Mouse (Mus musculus) small intestine, adult 2 months (tissue): ENCODE measurements around the gene Mapk8. TPM values are rescaled to one million over a fixed set of nuclear protein-coding genes. Genes with fewer than 3 reads are reported as not detected.

Source experiments
- H3K27ac ChIP-seq: fragments of 200-500 bp; 2 replicates; pipeline ENCODE4 v1.5.1; 2012; ENCODE audit warnings: low read depth, low read length, control low read depth, inconsistent platforms; ENCODE audit not compliant: insufficient read depth
- H3K27me3 ChIP-seq: fragments of 200-500 bp; 2 replicates; pipeline ENCODE4 v1.6.1; 2012; ENCODE audit warnings: mild to moderate bottlenecking, moderate library complexity, low read length, inconsistent platforms; ENCODE audit not compliant: control insufficient read depth, insufficient read depth
- H3K36me3 ChIP-seq: fragments of 200-500 bp; 2 replicates; pipeline ENCODE4 v1.6.1; 2012; ENCODE audit warnings: mild to moderate bottlenecking, low read length, control low read depth, inconsistent platforms; ENCODE audit not compliant: control insufficient read depth, insufficient read depth
- H3K4me1 ChIP-seq: fragments of 200-500 bp; 2 replicates; pipeline ENCODE4 v1.6.1; 2012; ENCODE audit warnings: low read length, inconsistent platforms, mixed read lengths; ENCODE audit not compliant: control insufficient read depth, insufficient read depth, insufficient read length
- H3K4me3 ChIP-seq: fragments of 200-500 bp; 2 replicates; pipeline ENCODE4 v1.5.1; 2012; ENCODE audit warnings: low read depth, mild to moderate bottlenecking, control low read depth, inconsistent platforms, low read length, moderate library complexity
- CTCF ChIP-seq: fragments of 200-500 bp; IDR thresholded peaks from 2 replicates; pipeline ENCODE4 v1.5.1; 2012; ENCODE audit warnings: low read depth, mild to moderate bottlenecking, control low read depth, inconsistent platforms, low read length, moderate library complexity, mixed read lengths; ENCODE audit not compliant: insufficient replicate concordance, insufficient read length; ENCODE audit errors: extremely low read depth
- POLR2A ChIP-seq: fragments of 200-500 bp; IDR thresholded peaks from 2 replicates; pipeline ENCODE4 v1.6.1; 2012; ENCODE audit warnings: low read depth, mild to moderate bottlenecking, control low read depth, inconsistent platforms, low read length, moderate library complexity
- WGBS: fragments of 180-500 bp; shearing (Covaris S2); methylation state at CpG from one replicate; pipeline ENCODE4 v1.1.7; 2018; 5-methylcytosine and 5-hydroxymethylcytosine counted together
- polyA plus RNA-seq: library from polyadenylated mRNA; depleted of rRNA; stranded (reverse); fragments of >200 nt; gene quantifications from 2 replicates; pipeline ENCODE4 v1.2.3, GENCODE M21; 2012

Gene Mapk8
- polyA plus RNA-seq, 1 experiment: 11.8 TPM

DNA sequence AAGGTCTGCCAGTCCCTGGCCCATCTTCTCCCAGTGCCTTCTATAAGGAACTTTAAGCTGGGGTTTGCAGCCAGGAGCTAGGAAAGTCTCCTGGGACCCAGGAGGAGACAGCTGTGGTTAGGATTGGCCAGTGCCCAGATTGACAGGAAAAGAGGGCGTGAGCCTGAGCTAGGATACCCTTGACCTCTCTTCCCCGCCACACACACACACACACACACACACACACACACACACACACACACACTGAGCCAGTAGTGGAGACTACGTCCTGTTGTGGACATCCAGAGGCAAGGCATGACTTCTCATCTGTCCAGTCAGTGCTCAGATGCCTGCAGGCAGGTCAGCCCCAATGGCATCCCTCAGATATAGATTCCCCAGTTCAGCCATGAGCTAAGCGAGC lies 85.4 kb downstream of the Mapk8 start:
- TF ChIP-seq POLR2A (no peak), CTCF (no peak)
- no peak overlapping the region for H3K27ac ChIP-seq
- no peaks in the 10 kb centered on the region for H3K27me3 ChIP-seq
- H3K36me3 ChIP-seq: no peaks in the 10 kb centered on the region
- H3K4me3 ChIP-seq: no peak overlapping the region
- no peaks in the 10 kb centered on the region for H3K4me1 ChIP-seq
- 47% methylated on average over 2 of the region's 4 CpGs for WGBS

DNA sequence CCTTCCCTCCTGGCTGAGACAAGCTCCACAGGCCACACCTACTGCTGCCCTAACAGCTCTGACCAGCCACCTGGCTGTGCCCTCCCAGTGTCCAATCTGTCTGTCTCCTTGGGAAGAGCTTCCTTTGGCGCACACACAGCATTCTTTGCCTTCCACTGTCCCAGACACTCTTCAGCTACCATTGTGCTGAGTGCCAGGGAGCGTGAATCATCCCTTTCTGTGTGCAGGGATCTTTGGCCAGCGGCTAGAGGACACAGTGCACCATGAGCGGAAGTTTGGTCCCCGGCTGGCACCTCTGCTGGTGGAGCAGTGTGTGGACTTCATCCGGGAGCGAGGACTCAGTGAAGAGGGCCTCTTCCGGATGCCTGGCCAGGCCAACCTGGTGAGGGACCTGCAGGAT lies 88.1 kb downstream of the Mapk8 start:
- TF ChIP-seq CTCF (no peak), POLR2A (no peak)
- Histone ChIP-seq H3K36me3 (no peaks in the 10 kb centered on the region), H3K27ac (no peak overlapping the region), H3K27me3 (no peaks in the 10 kb centered on the region), H3K4me1 (no peaks in the 10 kb centered on the region), H3K4me3 (no peak overlapping the region)
- 76% methylated on average over 8 of the region's 8 CpGs for WGBS

- H3K27ac ChIP-seq: no peak overlapping the region
- H3K4me3 ChIP-seq: no peak overlapping the region
- no peak for TF ChIP-seq POLR2A
- no peak for TF ChIP-seq CTCF
- H3K4me1 ChIP-seq: no peaks in the 10 kb centered on the region
- no peaks in the 10 kb centered on the region for H3K27me3 ChIP-seq
- H3K36me3 ChIP-seq: no peaks in the 10 kb centered on the region
- WGBS: 56% methylated on average over 12 of the region's 12 CpGs
Measured at GRCm38 (mm10) chr14:33357600-33358368, 89.2 kb downstream of the Mapk8 start.

DNA sequence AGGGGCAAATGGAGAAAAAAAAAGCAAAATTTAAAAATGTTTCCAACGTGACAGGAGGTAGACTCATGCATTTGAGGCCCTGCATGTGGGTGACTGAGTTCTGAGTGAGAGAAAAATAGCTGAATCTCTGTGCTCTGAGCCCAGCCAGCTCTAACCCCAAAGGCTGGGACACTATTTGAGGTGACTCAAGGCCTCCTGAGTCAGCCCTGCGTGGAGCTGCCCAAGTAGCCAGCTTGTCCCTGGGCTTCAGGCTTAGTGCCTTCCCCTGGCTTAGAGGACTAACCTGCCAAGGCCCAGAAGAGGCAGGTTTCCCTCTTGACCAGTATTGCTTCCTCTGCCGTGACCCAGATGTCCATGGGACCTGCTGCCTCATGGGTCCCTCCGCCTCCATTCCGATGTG lies 91.7 kb downstream of the Mapk8 start:
- H3K4me3 ChIP-seq: no peak overlapping the region
- H3K27ac ChIP-seq: no peak overlapping the region
- no peaks in the 10 kb centered on the region for H3K36me3 ChIP-seq
- H3K27me3 ChIP-seq: peaks cover 8% of the 10 kb centered on the region
- 80% methylated on average over 5 of the region's 5 CpGs for WGBS
- no peaks in the 10 kb centered on the region for H3K4me1 ChIP-seq
- no peak for TF ChIP-seq POLR2A
- TF ChIP-seq CTCF: no peak

- Histone ChIP-seq H3K4me3 (no peak overlapping the region), H3K4me1 (no peaks in the 10 kb centered on the region), H3K27ac (no peak overlapping the region), H3K36me3 (no peaks in the 10 kb centered on the region), H3K27me3 (peaks cover 8% of the 10 kb centered on the region)
- TF ChIP-seq CTCF (no peak), POLR2A (no peak)
- 73% methylated on average over 6 of the region's 6 CpGs for WGBS
Measured at GRCm38 (mm10) chr14:33352890-33353289, 94.1 kb downstream of the Mapk8 start.

DNA sequence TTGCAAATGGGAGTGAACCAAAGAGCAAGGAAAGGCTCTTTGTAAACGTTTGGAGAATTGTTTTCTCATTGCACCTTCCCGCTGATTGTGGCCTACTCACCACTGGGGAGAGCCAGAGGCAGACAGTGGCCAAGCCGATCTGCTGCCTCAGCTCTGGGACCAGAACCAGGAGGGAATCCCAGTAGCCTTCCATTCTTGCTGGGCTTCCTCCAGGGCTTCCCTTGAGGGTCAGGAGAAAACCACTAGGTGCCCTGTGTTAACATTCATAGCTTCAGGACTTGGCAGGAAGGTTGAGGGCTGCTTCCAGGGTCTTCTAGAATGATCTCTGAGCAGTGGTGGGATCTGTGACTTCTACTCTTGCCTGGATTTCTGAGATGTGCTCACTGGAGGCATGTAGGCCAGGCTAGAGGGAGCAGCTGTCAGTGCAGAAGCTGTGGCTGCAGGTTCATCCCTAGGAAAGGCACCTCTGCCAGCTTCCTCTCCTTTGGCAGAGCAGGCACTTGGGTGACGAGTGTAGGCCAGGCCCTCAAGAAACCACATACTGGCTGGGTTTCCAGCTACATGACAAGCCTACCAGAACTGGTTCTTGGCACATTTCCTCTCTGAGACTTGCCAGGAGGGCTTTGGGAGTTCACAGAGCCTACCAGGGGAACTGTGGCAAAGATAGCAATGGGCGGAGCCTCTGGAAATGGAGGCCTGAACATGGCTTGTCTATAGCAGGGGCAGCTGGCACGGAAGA lies 94.8 kb downstream of the Mapk8 start:
- Histone ChIP-seq H3K27me3 (peaks cover 8% of the 10 kb centered on the region), H3K4me1 (no peaks in the 10 kb centered on the region), H3K36me3 (no peaks in the 10 kb centered on the region), H3K4me3 (no peak overlapping the region), H3K27ac (no peak overlapping the region)
- TF ChIP-seq POLR2A: no peak
- no peak for TF ChIP-seq CTCF
- 69% methylated on average over 6 of the region's 6 CpGs for WGBS

- Histone ChIP-seq H3K4me1 (no peaks in the 10 kb centered on the region), H3K27me3 (peaks cover 8% of the 10 kb centered on the region), H3K27ac (no peak overlapping the region), H3K36me3 (no peaks in the 10 kb centered on the region), H3K4me3 (no peak overlapping the region)
- WGBS: 10% methylated on average over 34 of the region's 42 CpGs
- TF ChIP-seq POLR2A: no peak
Measured at GRCm38 (mm10) chr14:33351019-33351418, 95.9 kb downstream of the Mapk8 start.
